Mouse (Mus musculus): ENCODE measurements around the gene Rab40b.
A peak's percentile ranks its signal among the peaks of the same experiment; 100 is the strongest.
"Not testable (repeated sequence)": the region's sequence is repeated elsewhere in the genome, so short reads cannot be mapped to it uniquely, and the experiment has no call there.

The Rab40b gene

DNA sequence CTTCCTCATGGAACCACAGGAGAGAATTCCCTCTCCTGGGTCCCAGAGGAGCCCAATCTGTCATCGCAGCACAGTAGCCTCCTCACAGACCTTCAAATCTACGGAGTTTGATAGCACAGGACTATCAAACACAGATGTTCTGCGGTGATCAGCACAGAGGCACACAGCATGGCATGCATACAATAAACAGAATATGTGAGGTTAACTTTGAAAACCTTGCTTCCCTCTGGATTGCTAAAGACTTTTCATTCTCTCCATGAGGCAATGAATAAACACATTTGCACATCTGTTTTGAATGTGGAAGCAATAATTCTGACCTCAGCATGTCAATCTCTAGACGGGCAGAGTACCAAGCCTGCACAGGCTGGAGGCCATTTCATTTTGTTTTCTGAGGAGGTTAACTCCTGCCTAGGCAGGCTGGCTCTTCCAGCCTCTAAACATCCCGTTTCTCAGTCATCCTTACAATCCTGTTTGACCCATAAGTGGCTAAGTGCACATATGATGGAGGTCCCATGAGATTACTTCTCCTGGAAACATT lies 20.8 kb downstream of the Rab40b start:
- no peak for DNase-seq

DNA sequence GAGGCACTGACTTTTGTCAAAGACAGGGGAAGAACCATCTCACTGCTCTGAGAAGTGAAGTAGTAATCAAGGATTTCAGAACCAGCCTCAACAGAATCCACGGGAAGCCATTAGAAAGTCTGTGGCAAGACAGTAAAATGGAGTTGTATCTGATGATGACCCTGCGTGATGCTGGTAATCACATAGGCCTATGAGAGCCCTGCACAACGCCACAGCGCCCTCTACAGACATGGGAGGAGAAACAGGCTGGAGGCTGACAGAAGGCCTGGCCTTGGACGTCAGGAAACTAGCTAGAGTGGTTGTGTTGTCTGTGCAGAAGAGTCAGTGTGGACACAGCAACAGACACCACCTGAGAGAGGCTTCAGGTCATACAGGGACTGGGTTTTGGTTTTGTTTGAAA lies 25.8 kb downstream of the Rab40b start:
- DNase-seq = peak; percentile 91

DNA sequence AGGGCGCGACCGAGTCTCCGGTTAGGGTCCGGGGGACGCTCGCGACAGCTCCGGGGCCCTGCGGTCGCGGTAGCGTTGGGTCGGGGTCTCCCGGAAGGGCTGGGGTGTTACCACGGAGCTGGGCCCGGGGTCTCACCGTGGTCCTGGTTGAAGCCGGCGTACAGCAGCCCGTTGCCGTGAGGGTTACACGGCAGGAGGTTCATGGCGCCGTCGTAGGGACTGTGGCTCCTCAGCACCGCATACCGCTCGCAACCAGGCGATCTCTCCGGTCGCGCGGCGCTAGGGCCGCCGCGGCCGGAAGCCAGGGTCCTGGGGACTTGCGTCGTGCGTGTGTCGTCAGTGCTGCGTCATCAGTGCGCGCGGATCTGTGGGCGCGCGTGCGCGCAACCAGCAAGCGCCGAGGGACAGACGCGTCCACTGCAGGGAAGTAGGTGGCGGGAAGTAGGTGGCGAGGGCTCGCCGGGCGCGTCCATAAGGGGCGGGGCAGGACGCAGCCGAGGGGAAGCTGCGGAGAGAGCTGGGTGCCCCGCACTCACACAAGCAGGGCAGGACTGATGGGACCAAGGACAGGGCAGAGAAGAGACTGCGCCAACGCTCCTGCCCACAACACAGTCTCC lies 33.9 kb downstream of the Rab40b start, which contains the start of gene Wdr45b:
Wdr45b (minus strand) TSS at position 355 of the 617 bp plus-strand sequence.
- DNase-seq = peak; percentile 100

DNA sequence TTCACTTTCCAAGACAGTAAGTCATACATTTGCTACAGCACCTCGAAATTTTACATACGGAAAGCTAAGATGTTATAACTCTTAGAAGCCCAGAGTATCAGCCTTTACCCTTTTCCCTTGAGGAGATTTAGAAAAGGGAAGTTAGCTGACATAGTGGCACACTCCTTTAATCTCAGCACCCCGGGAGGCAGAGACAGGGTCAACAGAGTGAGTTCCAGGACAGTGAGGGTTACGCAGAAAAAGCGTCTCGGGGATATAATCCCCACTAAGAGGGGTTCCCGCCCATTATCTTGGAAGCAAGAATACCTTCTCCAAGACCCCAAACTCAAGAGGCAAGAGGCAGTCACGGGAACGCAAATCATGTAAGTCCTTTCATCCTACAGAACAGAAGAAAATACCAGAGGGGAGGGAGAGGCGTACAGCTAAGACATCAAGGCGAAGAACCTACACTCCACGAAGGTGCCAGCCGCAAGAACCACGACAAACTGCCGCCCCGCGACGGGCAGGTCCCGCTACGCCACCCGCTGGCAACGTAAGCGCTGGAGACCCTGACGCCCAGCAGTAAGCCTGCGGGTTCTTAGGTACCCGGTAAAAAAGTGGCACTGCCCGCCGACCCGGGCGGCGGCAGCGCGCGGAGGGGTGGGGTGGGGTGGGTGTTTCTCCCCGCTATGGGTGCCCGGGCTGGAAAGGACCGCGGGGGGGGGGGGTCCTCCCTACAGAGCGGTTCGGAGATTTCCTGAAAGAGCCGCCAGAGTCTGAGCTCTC lies 34.5 kb downstream of the Rab40b start:
- DNase-seq = peak; percentile 87

DNA sequence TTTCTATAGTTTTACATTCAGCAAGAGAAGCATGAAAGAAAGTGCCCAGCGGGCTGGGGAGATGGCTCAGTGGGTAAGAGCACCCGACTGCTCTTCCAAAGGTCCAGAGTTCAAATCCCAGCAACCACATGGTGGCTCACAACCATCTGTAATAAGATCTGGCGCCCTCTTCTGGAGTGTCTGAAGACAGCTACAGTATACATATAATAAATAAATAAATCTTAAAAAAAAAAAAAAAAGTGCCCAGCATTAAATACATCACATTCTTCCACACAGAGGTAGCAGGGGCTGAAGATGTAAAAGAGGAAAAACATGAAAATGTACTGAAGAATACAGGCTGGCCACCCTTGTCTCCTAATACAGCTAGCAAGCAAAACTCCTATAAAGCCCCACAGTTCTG lies 39.3 kb downstream of the Rab40b start:
- DNase-seq = not testable (repeated sequence)

DNA sequence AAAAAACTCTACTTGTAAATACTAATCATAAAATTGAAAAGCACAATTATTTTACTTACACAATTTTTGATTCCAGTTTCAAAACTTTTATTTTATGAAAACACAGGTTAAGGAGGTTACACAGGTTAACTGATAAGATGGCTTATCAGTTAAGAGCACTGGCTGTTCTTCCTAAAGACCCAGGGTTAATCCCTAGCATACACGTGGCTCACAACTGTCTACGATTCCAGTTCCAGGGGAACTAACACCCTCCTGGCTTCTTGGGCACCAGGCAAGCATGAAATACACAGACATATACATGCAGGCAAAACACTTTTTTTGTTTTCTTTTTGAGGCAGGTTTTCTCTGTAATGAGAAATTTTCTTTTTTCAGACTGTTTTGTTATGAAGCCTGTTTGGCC lies 39.9 kb downstream of the Rab40b start:
- no peak for DNase-seq

DNA sequence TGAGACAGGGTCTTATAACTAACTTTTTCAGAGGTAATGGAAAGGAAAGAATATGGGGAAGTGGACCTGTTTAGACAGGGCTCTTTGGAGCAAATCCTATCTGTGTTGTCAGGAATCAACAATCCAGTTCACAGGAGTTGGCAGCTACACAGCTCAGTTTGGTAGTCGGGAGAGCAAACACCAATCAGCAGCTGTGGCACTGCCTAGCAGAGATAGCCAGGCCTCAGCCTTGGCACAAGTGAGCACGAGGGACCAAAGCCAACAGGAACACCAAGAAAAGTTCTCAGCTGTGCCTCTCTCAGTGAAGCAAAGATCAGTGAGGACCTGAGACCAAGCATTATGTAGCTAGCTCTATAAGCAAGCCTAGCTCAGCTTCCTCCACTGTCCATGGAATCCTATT lies 41.0 kb downstream of the Rab40b start:
- DNase-seq = peak; percentile 94

DNA sequence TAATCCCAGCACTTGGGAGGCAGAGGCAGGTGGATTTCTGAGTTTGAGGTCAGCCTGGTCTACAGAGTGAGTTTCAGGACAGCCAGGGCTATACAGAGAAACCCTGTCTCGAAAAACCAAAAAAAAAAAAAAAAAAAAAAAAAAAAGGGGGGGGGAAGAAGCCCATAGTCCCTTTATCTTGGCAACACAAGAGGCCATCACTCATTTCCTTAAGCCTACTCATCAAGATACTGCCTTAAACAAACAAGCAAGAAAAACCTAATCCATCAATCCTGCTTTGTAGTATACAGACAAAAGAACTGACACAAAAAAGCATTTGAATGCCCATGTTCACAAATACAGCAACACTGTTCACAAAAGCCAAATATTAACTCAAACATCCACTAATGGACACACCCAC lies 45.6 kb downstream of the Rab40b start:
- not testable (repeated sequence) for DNase-seq

DNA sequence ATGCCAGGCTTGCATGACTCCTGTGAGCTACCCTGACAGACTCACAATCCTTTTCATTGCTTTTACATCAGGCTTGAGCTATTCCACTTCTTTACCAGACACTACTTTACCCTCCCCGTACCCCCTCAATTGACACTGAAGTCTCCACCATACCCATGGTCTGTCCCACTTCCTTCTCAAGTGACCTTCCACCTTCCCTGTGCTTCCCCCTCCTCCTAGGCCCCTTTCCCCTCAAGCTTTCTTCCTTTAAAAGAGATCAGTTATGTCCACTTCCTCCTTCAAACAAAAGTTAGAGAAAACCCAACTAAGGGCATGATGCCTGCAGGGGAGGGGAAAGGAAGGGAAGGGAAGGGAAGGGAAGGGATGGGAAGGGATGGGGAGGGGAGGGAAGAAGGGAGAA lies 47.8 kb downstream of the Rab40b start:
- DNase-seq = peak; percentile 27

DNA sequence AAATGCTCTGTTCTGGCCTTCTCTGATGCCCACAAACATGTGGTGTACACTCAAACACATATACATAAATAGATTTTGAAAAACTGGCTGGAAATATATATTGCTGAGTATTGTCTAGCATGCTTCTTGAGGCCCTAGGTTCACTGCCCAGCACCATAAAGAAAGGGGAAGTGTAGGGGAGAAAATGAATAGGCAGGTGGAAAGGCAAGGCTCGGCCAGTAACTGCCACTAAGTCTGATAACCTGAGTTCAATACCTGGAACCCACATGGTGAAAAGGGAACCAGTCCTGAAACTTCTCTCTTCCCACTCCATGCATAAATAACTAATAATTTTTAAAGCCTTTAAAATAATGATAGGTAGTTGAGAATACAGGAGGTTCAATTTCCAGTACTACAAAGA lies 48.4 kb downstream of the Rab40b start:
- DNase-seq = peak; percentile 9

DNA sequence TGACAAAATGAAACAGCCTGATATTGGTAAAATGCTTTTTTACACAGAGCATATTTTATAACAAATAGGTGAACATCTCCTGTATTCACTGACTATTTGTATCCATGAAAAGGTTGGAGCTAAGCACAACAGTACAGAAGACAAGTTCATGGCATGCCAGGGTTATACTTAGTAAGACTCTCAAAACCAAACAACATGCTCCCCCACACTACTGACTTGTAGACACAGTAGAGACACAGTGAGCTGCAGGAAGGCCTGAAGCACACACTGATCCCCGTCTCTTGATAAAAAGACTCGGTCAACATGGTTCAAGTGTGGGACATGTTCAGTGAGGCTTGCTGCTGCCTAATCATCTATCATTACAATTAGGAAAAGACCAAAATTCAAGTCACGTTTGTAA lies 56.4 kb downstream of the Rab40b start:
- DNase-seq = peak; percentile 54

DNA sequence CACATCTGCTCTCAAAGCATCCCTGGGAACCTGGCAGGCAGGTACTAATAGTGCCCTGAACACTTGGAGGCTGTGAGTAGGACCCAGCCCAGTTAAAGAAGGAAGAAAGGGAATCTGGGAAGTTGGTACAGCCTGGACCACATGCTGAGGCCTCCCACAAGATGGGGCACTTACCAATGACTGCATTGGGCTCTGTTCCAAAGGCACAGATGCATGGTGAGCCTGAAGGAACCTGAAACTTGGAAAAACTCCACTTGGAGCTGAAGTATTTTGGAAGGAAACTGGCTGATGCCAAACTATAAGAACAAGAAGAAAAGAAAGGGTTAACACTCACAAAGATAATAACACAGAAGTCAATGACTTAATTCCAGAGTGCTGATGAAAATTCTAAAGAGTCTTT lies 59.4 kb downstream of the Rab40b start:
- DNase-seq = peak; percentile 21

DNA sequence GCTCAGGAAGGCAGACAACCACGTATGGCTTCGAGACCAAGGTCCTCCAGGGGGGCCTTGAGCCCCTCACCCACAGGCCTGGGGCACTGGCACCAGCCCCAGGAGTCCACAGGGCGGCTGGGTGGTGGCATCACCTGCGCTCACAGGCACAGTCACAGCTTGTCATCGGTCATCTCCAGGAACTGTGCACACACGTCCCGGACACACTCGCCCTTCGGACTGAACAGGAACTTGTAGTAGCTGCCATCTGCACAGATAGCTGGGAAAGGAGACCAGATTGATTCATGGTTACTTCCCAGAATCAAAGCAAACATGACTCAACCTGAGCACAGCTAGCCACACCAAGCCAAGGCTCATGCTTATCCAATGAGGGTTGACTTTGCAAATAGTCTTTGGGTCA lies 59.8 kb downstream of the Rab40b start:
- peak; percentile 88 for DNase-seq

DNA sequence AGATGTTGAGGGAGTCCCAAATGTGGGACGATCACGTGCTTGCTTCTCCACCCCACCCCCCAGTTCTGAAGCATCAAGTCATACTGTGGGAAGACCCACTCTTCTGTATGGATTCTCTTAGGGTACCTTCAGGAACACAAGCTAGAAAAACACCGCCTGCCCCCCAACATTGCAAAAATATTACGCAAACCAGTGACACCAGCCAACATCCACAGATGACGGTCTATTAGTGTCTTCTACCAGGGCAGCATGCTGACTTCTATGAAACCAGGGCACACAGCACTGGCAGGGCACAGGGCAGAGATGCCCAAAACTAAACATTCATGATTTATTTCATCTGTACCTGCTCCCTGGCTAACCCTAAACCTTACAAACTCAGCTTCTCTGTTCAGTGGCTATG lies 61.4 kb downstream of the Rab40b start:
- peak; percentile 64 for DNase-seq

DNA sequence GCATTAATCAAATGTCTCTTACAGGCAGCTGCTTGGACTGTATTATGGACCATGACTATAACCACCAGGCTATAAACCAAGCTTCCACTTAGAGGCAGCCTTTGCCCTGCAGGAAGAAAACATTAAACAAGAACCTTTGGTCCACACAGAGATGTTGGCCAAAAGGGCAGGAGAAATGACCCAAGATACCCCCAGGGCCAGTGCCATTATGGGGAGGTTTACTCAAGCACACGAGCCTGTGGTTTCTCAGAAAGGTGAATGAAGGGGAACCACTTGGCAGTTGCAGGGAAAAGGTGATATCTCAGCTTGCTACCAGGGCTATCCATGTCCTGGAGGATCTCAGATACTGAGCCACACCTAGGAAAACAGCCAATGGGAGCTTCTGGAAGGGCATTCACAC lies 62.0 kb downstream of the Rab40b start:
- peak; percentile 14 for DNase-seq

DNA sequence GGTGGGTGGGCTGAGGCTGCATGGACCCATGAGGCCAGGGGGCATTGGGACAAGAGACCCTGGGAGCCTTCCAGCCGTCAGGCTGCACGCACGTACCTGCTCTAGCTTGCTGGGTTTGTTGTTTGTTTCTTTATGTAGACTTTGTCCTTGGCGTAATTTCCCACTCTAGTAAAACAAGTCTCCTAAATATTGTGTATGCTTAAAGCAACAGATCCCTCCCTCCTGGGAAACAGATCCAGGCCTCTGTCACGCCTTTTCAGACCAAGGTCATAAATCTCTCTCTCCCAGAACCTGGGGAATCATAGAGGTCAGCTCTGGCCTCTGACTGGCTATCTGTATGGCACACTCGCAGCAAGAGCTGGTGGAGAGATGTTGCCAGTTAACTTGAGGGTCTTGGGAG lies 80.3 kb downstream of the Rab40b start:
- DNase-seq = peak; percentile 72

DNA sequence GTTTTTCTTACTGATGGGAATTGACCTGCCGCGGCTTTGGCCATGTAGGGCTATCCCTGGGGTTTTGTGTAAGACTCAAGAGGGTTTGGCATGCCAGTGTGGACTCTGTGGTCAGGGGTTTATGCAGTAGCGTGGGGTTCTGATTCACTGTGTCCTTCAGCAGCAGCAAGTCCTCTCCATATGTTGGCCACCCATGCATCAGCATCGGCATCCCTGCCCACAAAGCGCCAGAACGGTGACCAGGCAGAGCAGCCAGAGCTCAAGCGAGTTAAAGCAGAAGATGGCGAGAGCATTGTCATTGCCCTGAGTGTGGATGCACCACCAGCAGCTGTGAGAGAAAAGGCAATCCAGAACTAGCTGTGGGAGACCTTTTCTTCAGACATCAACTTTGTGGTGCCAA lies 81.4 kb downstream of the Rab40b start:
- peak; percentile 73 for DNase-seq
